Mouse (Mus musculus) brain, embryonic 14.5 days (tissue): ENCODE measurements around the gene Ptpn11.

Source experiments
- CTCF ChIP-seq: fragments of 200-500 bp; IDR thresholded peaks from 2 replicates; pipeline ENCODE4 v1.5.1; 2012; ENCODE audit warnings: inconsistent platforms, mild to moderate bottlenecking, moderate library complexity, borderline replicate concordance; ENCODE audit not compliant: insufficient read depth, insufficient read length; ENCODE audit errors: extremely low read depth
- POLR2A ChIP-seq: fragments of 200-500 bp; IDR thresholded peaks from 2 replicates; pipeline ENCODE4 v1.6.1; 2012; ENCODE audit warnings: mild to moderate bottlenecking, inconsistent platforms, borderline replicate concordance; ENCODE audit not compliant: poor library complexity, insufficient read depth, insufficient read length, severe bottlenecking; ENCODE audit errors: extremely low read depth

DNA sequence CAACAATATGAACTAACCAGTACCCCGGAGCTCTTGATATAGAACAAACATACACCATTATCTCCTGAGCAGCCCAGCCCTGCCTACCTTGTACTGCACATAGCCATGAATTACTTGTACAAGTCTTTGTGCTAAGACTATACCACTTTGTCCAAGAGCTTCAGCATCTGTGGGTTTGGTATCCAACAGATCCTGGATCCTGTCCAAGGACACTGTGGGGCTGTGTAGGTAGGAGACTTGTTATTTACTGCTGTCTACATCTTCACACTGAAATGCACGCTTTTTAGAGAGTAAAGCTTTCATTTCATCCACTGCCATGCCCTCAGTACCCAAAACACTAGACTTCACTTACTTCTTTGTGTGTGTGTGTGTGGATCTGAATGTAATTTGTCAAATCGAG, 33.7 kb upstream of the Ptpn11 start:
- TF ChIP-seq POLR2A (no peak), CTCF (no peak)
